Mouse (Mus musculus): ENCODE measurements around the gene Scin.

DNA sequence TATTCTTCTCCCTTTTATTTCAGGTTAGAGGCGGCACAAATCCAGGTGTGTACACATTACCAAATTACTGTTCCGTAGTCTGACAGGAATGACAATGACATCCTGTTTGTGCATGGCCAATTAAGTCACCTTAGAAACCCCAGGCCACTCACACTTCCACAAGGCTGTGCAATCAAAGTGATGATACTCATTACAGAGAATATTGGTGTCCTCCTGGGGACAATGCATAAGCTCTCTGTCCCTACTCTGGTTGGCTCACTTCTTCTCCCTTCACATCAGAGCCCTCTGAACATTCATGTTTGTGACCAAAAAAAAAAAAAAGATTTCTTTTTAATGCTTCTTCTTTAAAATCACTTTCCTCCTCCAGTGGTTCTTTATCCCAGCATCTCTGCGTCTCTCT, 106.2 kb downstream of the Scin start:
- TF ChIP-seq EP300 (IDR thresholded peaks at IDR 0.05; ENCODE audit: insufficient read depth, low read depth, low read length) (no peak), CTCF (IDR thresholded peaks at IDR 0.05; ENCODE audit: low read depth, low read length) (no peak)

Measured in ES-Bruce4 (cell line).